22 mouse cellular contexts compared by ENCODE assay signal in the genomic region with DNA sequence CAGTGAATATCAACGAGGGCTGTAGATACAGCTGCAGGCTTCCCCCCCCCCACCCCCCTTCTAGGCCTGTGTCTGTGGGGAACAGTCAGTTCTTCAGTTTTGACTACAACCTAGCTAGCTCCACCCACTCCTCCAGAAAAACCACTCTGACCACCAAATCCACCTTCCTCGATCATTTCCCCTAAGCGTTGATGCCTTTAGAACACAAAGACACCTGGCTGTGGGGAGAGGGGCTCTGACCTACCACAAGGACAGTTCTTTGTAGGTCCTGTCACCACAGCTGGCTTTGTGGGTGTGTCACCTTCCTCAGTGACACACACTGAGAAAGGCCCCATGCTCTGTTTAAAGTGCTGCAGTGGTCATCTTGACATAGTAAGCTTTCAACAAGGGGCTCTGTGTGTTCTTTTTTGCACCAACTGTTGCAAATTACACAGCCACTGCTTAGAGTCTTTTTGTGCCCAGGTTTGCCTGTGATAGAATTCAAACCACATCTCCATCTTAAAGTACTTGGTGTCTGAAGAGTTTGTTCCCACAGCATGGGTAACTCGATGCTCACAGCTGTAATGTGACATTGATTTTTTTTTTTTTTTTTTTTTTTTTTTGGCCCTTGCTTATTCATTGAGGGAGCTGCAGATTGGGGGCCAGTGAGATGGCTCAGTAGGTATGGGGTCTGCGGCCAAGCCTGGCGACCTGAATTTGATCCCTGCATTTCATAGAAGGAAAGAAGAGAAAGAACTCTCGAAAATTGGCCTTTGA. TPM values are rescaled to one million over a fixed set of nuclear protein-coding genes. Genes with fewer than 3 reads are reported as not detected.
DNase-seq lines count a peak whose midpoint lies in the region; ATAC-seq and TF ChIP-seq lines count a peak whose summit lies in the region.
"Had no signal": no experiment of that assay in that cellular context is flagged by ENCODE, and none has a peak within 500 bp of the region (broad histone marks: within the 10 kb centered on the region; RNA-seq: fewer than 3 reads in every experiment).

No protein-coding gene starts in this region.

- no peaks in the 10 kb centered on the region for H3K27me3 ChIP-seq in lung, postnatal 0 days (replicated peaks; ENCODE audit: insufficient read depth, low read length)
- H3K27me3 ChIP-seq in thymus, adult 2 months (ENCODE audit: control insufficient read depth, insufficient read depth, low read length): no peaks in the 10 kb centered on the region
- no peaks in the 10 kb centered on the region for H3K27me3 ChIP-seq in liver, postnatal 0 days (ENCODE audit: insufficient read depth, low read length)
- H3K27me3 ChIP-seq: forebrain, embryonic 12.5 days; neural tube, embryonic 12.5 days; Patski had no signal

- H3K27ac ChIP-seq in lung, postnatal 0 days (ENCODE audit: low read length): no peak overlapping the region
- peak overlapping the region; percentile 66 for H3K27ac ChIP-seq in thymus, adult 2 months (ENCODE audit: control insufficient read depth, insufficient read depth, low read length)
- no peak overlapping the region for H3K27ac ChIP-seq in liver, postnatal 0 days (ENCODE audit: low read depth)
- H3K27ac ChIP-seq: forebrain, embryonic 12.5 days; left cerebral cortex, adult 2 months; liver, embryonic 14.5 days had no signal

- no peaks in the 10 kb centered on the region for H3K36me3 ChIP-seq in lung, postnatal 0 days (ENCODE audit: insufficient read depth, low read length)
- no peaks in the 10 kb centered on the region for H3K36me3 ChIP-seq in thymus, adult 2 months (ENCODE audit: control insufficient read depth, insufficient read depth, low read length)
- no peaks in the 10 kb centered on the region for H3K36me3 ChIP-seq in liver, postnatal 0 days (replicated peaks; ENCODE audit: insufficient read depth, low read length)
- H3K36me3 ChIP-seq: forebrain, embryonic 12.5 days; neural tube, embryonic 12.5 days had no signal

- WGBS in lung, postnatal 0 days: 51% methylated on average over 7 of the region's 7 CpGs
- WGBS in thymus, adult 2 months: 32% methylated on average over 7 of the region's 7 CpGs
- WGBS in liver, postnatal 0 days (ENCODE audit: insufficient replicate concordance): 50% methylated on average over 7 of the region's 7 CpGs

- H3K4me2 ChIP-seq in lung, postnatal 0 days (replicated peaks; ENCODE audit: low read depth, low read length): no peak overlapping the region
- no peak overlapping the region for H3K4me2 ChIP-seq in liver, postnatal 0 days (ENCODE audit: low read depth, low read length)
- H3K4me2 ChIP-seq: forebrain, embryonic 12.5 days; heart, embryonic 11.5 days; neural tube, embryonic 12.5 days had no signal

- TF ChIP-seq EP300 in lung, postnatal 0 days (IDR thresholded peaks at IDR 0.05): no peak
- TF ChIP-seq EP300 in liver, postnatal 0 days (IDR thresholded peaks at IDR 0.05; ENCODE audit: low read depth): no peak

- peaks cover 2% of the 10 kb centered on the region; the same call in 1 of the 2 replicates for H3K4me1 ChIP-seq in lung, postnatal 0 days (ENCODE audit: insufficient read depth, low read depth, low read length)
- H3K4me1 ChIP-seq in thymus, adult 2 months (replicated peaks; ENCODE audit: control insufficient read depth, insufficient read depth, low read length): peaks cover 33% of the 10 kb centered on the region
- peaks cover 12% of the 10 kb centered on the region for H3K4me1 ChIP-seq in liver, postnatal 0 days (ENCODE audit: insufficient read depth)

- no peak overlapping the region for H3K4me3 ChIP-seq in lung, postnatal 0 days (ENCODE audit: low read depth, low read length)
- no peak overlapping the region for H3K4me3 ChIP-seq in thymus, adult 2 months (ENCODE audit: control insufficient read depth, insufficient read depth, low read length)
- H3K4me3 ChIP-seq in liver, postnatal 0 days (ENCODE audit: low read depth, low read length): no peak overlapping the region
- H3K4me3 ChIP-seq: forebrain, embryonic 12.5 days; left cerebral cortex, adult 2 months; neural tube, embryonic 12.5 days had no signal

- no peak overlapping the region for H3K9ac ChIP-seq in lung, postnatal 0 days (replicated peaks; ENCODE audit: low read depth)
- no peak overlapping the region for H3K9ac ChIP-seq in liver, postnatal 0 days (replicated peaks)
- H3K9ac ChIP-seq: forebrain, embryonic 12.5 days; liver, embryonic 14.5 days; neural tube, embryonic 12.5 days had no signal

- no peak for TF ChIP-seq CTCF in lung, postnatal 0 days (IDR thresholded peaks at IDR 0.05)
- no peak for TF ChIP-seq CTCF in thymus, adult 2 months (IDR thresholded peaks at IDR 0.05; ENCODE audit: borderline replicate concordance, control insufficient read depth, extremely low read depth, insufficient read depth, low read length, poor library complexity)
- TF ChIP-seq CTCF in liver, postnatal 0 days (IDR thresholded peaks at IDR 0.05; ENCODE audit: low read depth): no peak

- ATAC-seq in lung, postnatal 0 days: no peak
- ATAC-seq in liver, postnatal 0 days: no peak
- ATAC-seq: hindbrain, embryonic 16.5 days; Patski had no signal

- peak; percentile 36 for DNase-seq in lung, postnatal 0 days (ENCODE audit: low spot score)
- DNase-seq in lung, postnatal 4 days: no peak
- DNase-seq in R1 (ENCODE audit: low read depth, low spot score): peak; percentile 59
- peak; percentile 47 for DNase-seq in thymus, adult 2 months
- no peak for DNase-seq in adrenal gland, postnatal 25 days
- DNase-seq in cerebellum, postnatal 36 days: no peak
- no peak for DNase-seq in liver, postnatal 0 days
- DNase-seq: cerebellum, postnatal 10 days; gastrocnemius, postnatal 14 days; heart, postnatal 36 days; kidney, adult 18-20 months; lung, postnatal 10 days; right cerebral cortex, postnatal 25 days had no signal

- TF ChIP-seq POLR2A in thymus, adult 2 months (IDR thresholded peaks at IDR 0.05; ENCODE audit: control insufficient read depth, extremely low read depth, insufficient read depth, low read length, poor library complexity): no peak

- H3K9me3 ChIP-seq in lung, postnatal 0 days (ENCODE audit: low read length): no peaks in the 10 kb centered on the region
- H3K9me3 ChIP-seq in liver, postnatal 0 days (ENCODE audit: low read length): no peaks in the 10 kb centered on the region
- H3K9me3 ChIP-seq: forebrain, embryonic 12.5 days; neural tube, embryonic 12.5 days had no signal

RNA-seq across cellular contexts. Expression of a gene that starts 28.9 kb away (rescaled TPM):
- 15.8 and 26.9 TPM in 2 replicates for polyA plus RNA-seq in lung, postnatal 0 days (2015; fragmentation: Nextera tagmentation; extraction: Ambion mirVana)
- 157 and 179 TPM in 2 replicates for polyA plus RNA-seq in thymus, adult 2 months (2012; rRNA removed)
- 55.9 and 60.1 TPM in 2 replicates for total RNA-seq in adrenal gland, postnatal 25 days (2021)
- 25.9 and 29.0 TPM in 2 replicates for polyA plus RNA-seq in liver, postnatal 0 days (2015; fragmentation: Nextera tagmentation; extraction: Ambion mirVana)

RNA-seq across cellular contexts. Expression of a gene that starts 42.2 kb away (rescaled TPM):
- not detected in 2 replicates for polyA plus RNA-seq in lung, postnatal 0 days (2015; fragmentation: Nextera tagmentation; extraction: Ambion mirVana)
- polyA plus RNA-seq in thymus, adult 2 months (2012; rRNA removed): 0.33 and 0.58 TPM in 2 replicates
- not detected in 2 replicates for total RNA-seq in adrenal gland, postnatal 25 days (2021)
- not detected in 2 replicates for polyA plus RNA-seq in liver, postnatal 0 days (2015; fragmentation: Nextera tagmentation; extraction: Ambion mirVana)
- total RNA-seq: gastrocnemius, postnatal 14 days; heart, postnatal 36 days; left cerebral cortex, adult 2 months; midbrain, postnatal 0 days had no signal
- polyA plus RNA-seq: forebrain, embryonic 12.5 days; heart, embryonic 11.5 days; hindbrain, embryonic 16.5 days; limb, embryonic 11.5 days; midbrain, postnatal 0 days; neural tube, embryonic 12.5 days; Patski had no signal

Comparison
In these comparisons a context has a peak if more than half of its experiments do, and no peak if none do; other contexts are left out.
1. DNase-seq: peak in lung, postnatal 0 days (single experiment), R1 (single experiment) and thymus, adult 2 months (single experiment); none in lung, postnatal 4 days (0 of 2), adrenal gland, postnatal 25 days (single experiment), cerebellum, postnatal 36 days (0 of 2) and liver, postnatal 0 days (single experiment).